Mouse (Mus musculus) midbrain, postnatal 0 days (tissue): ENCODE data around the gene Olig1. TPM values are rescaled to one million over a fixed set of nuclear protein-coding genes. Genes with fewer than 3 reads are reported as not detected.

Experiments
- ATAC-seq: fragments of 200-750 bp; cut with Nextera tagmentation; 2 replicates; pipeline ENCODE4 v1.8.0; 2017; ENCODE audit warnings: moderate number of reproducible peaks, mild to moderate bottlenecking, moderate TSS enrichment, moderate library complexity; ENCODE audit not compliant: low FRiP score
- DNase-seq: peaks from one replicate; pipeline ENCODE4 v3.0.0-alpha.2; 2015; ENCODE audit warnings: low spot score
- H3K27ac ChIP-seq: fragments of 300-500 bp; sonication (generic); 2 replicates; pipeline ENCODE4 v1.5.1; 2014; ENCODE audit warnings: low read depth, mild to moderate bottlenecking, low read length, mixed read lengths
- H3K27me3 ChIP-seq: fragments of 300-500 bp; sonication (generic); 2 replicates; pipeline ENCODE4 v1.6.1; 2014; ENCODE audit warnings: low read length, control low read depth, mixed read lengths; ENCODE audit not compliant: insufficient read depth
- H3K36me3 ChIP-seq: fragments of 300-500 bp; sonication (generic); 2 replicates; pipeline ENCODE4 v1.6.1; 2014; ENCODE audit warnings: low read length, control low read depth, mixed read lengths; ENCODE audit not compliant: insufficient read depth
- H3K4me1 ChIP-seq: fragments of 300-500 bp; sonication (generic); 2 replicates; pipeline ENCODE4 v1.6.1; 2014; ENCODE audit warnings: mild to moderate bottlenecking, control low read depth, antibody characterized with exemption, low read length, mixed read lengths; ENCODE audit not compliant: insufficient read depth
- H3K4me2 ChIP-seq: fragments of 300-500 bp; sonication (generic); 2 replicates; pipeline ENCODE4 v1.6.1; 2014; ENCODE audit warnings: low read depth, mild to moderate bottlenecking, low read length, mixed read lengths; ENCODE audit not compliant: poor library complexity, severe bottlenecking
- H3K4me3 ChIP-seq: fragments of 300-500 bp; sonication (generic); 2 replicates; pipeline ENCODE4 v1.5.1; 2014; ENCODE audit warnings: low read depth, mild to moderate bottlenecking, low read length, moderate library complexity
- H3K9ac ChIP-seq: fragments of 300-500 bp; sonication (generic); replicated peaks from 2 replicates; pipeline ENCODE4 v1.6.1; 2014; ENCODE audit warnings: mild to moderate bottlenecking, low read length, moderate library complexity, mixed read lengths; ENCODE audit not compliant: poor library complexity, severe bottlenecking
- H3K9me3 ChIP-seq: fragments of 300-500 bp; sonication (generic); 2 replicates; pipeline ENCODE4 v1.6.1; 2016; ENCODE audit warnings: low read length, control low read depth
- CTCF ChIP-seq: IDR thresholded peaks from 2 replicates; pipeline ENCODE4 v1.5.1; 2016; ENCODE audit warnings: antibody characterized with exemption, mild to moderate bottlenecking
- WGBS: fragments of 180-500 bp; shearing (Covaris S2); extraction: QIAGEN DNeasy Blood & Tissue Kit; methylation state at CpG from one replicate; pipeline ENCODE4 v1.1.7; 2014; 5-methylcytosine and 5-hydroxymethylcytosine counted together
- polyA plus RNA-seq: library from polyadenylated mRNA; unstranded; fragments of >200 nt; fragmentation: Nextera tagmentation; extraction: Ambion mirVana; gene quantifications from 2 replicates; pipeline ENCODE4 v1.2.1, GENCODE M21; 2015
- total RNA-seq: library from RNA; depleted of rRNA; stranded (reverse); fragments of >200 nt; gene quantifications from 2 replicates; pipeline ENCODE4 v1.2.3, GENCODE M21; 2014

Gene Olig1
- total and polyA plus RNA-seq, 2 experiments from 2014 or later, result 167 to 196 TPM

DNA sequence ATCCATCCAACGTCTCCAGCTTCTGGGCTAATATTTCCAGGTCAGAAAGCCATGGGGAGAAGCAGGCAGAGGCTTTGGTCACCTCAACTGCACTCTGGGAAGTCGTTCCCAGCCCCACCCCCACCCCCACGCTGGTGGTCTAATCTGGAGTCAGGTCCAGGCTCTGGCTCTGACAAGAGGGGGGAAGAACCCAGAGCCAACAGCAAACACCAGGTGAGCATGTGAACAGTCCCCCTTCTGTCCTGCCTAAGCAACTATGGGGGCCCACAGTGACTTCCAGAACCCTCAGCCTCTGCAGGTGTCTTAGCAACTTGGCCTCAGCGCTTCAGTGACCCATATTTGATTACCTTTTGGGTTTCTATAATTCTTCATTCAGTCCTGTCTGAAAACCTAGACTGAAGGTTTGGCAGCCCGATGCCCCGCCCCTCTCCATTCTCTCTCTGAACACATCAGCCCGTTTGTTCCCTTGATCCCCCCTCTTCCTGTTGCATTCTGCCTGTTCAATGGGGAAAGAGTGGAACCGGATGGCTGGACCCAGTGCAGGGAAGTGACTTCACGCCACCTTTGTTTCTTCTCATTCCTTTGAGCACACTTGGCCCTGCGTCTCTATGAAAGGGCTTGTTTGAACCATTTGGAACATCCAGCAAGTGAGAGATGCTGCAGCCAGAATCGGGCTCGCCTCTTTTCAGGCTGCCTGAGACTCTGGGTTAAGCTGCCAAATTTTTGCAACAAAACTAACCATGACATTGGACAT, 6.9 kb upstream of the Olig1 start:
- DNase-seq, result peak; percentile 85
- Histone ChIP-seq H3K36me3 (no peaks in the 10 kb centered on the region), H3K9me3 (no peaks in the 10 kb centered on the region), H3K9ac (no peak overlapping the region), H3K27me3 (peaks cover 30% of the 10 kb centered on the region), H3K4me1 (no peaks in the 10 kb centered on the region), H3K4me3 (no peak overlapping the region), H3K27ac (no peak overlapping the region), H3K4me2 (no peak overlapping the region)
- peak; percentile 53 for ATAC-seq
- WGBS, result 24% methylated on average over 12 of the region's 12 CpGs
- no peak for TF ChIP-seq CTCF

DNA sequence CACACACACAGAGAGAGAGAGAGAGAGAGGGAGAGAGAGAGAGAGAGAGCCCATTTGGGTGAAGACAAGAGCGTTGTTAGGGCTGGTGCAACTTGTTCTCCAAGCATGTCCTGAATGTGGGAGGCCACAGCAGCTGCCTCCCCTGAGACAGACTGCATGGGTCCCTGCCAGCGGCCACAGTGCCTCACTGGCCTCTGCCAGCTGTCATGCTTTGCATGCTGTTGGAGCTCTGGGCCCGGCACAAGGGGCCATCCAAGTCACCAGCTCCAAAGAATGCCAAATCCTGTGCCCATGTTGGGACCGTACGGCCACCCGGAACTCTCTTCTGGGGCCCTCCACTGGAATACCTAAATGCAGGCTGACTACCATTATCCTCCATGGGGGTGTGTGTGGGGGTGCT, 3.6 kb upstream of the Olig1 start:
- Histone ChIP-seq H3K4me2 (no peak overlapping the region), H3K9ac (no peak overlapping the region), H3K27ac (no peak overlapping the region), H3K4me1 (peaks cover 4% of the 10 kb centered on the region; the same call in 1 of the 2 replicates), H3K9me3 (no peaks in the 10 kb centered on the region), H3K36me3 (no peaks in the 10 kb centered on the region), H3K27me3 (peaks cover 56% of the 10 kb centered on the region), H3K4me3 (no peak overlapping the region)
- 68% methylated on average over 6 of the region's 6 CpGs for WGBS
- ATAC-seq (peak; percentile 72), DNase-seq (peak; percentile 89)
- no peak for TF ChIP-seq CTCF

DNA sequence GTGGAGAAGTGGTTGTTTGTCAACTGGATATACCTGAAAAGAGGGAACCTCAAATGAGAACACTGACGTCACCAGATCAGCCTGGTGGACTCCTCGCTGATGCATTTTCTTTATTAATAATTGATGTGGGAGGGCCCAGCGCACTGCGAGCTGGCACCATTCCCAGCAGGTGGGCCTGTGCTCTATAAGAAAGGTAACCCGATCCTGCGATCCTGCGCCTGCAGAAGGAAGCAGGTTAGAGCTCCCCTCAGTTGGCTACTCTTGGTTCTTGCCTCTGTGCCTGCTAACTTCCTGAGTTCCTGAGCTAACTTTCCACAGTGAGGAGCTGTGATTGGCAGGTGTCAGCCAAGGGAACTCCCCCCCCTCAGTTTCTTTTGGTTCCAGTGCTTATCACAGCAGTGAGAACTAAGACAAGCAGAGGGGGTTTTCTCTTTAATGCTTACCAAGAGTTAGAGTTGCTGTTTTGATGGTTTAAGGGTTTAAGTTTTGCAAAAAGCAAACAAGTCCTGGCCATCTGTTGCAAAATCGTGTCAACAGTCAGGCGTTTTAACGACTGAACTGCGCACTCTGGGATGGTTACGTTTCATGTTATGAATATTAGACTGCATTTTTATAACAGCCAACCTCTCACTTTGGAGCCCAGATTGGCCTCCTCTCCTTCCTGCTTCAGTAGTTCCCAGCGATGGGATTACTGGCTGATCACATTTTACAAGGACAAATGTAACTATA, 684 bp upstream of the Olig1 start:
- no peak for TF ChIP-seq CTCF
- ATAC-seq (no peak), DNase-seq (no peak)
- Histone ChIP-seq H3K27me3 (peaks cover 71% of the 10 kb centered on the region), H3K9me3 (no peaks in the 10 kb centered on the region), H3K4me3 (peak overlapping the region; percentile 49), H3K9ac (no peak overlapping the region), H3K36me3 (no peaks in the 10 kb centered on the region), H3K4me2 (peak overlapping the region; percentile 86), H3K4me1 (peaks cover 4% of the 10 kb centered on the region; the same call in 1 of the 2 replicates), H3K27ac (no peak overlapping the region)
- WGBS, result 6% methylated on average over 13 of the region's 13 CpGs

DNA sequence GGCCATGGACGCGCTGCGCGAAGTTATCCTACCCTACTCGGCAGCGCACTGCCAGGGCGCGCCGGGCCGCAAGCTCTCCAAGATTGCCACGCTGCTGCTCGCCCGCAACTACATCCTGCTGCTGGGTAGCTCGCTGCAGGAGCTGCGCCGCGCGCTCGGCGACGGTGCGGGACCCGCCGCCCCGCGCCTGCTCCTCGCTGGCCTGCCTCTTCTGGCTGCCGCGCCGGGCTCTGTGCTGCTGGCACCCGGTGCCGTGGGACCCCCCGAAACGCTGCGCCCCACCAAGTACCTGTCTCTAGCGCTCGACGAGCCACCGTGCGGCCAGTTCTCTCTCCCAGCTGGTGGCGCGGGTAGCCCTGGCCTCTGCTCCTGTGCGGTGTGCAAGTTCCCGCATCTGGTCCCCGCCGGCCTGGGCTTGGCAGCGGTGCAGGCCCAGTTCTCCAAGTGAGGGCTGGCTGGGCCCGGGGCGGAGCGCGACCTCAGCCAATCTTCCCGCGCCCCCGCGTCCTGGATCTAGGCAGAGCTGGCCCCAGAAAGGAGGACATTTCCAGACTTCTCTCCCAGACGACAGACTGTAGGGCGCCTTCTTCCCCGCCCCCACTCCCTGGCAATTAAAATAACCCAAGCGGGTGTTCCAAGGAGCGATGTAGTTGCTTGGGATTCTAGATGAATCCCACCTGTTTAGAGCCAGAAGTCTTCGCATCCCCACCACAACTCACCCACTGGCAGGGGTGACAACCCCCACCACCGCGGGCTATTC, 820 bp downstream of the Olig1 start:
- Histone ChIP-seq H3K9ac (peak overlapping the region; percentile 42; the same call in 1 of the 2 replicates), H3K27ac (peak overlapping the region; percentile 67), H3K9me3 (no peaks in the 10 kb centered on the region), H3K4me1 (peaks cover 4% of the 10 kb centered on the region; the same call in 1 of the 2 replicates), H3K4me2 (peak overlapping the region; percentile 86), H3K27me3 (peaks cover 82% of the 10 kb centered on the region), H3K4me3 (peak overlapping the region; percentile 49), H3K36me3 (no peaks in the 10 kb centered on the region)
- TF ChIP-seq CTCF, result no peak
- DNase-seq, result peak; percentile 52
- under 1% methylated on average over 55 of the region's 63 CpGs for WGBS
- peak; percentile 24; the same call in 1 of the 2 replicates for ATAC-seq

DNA sequence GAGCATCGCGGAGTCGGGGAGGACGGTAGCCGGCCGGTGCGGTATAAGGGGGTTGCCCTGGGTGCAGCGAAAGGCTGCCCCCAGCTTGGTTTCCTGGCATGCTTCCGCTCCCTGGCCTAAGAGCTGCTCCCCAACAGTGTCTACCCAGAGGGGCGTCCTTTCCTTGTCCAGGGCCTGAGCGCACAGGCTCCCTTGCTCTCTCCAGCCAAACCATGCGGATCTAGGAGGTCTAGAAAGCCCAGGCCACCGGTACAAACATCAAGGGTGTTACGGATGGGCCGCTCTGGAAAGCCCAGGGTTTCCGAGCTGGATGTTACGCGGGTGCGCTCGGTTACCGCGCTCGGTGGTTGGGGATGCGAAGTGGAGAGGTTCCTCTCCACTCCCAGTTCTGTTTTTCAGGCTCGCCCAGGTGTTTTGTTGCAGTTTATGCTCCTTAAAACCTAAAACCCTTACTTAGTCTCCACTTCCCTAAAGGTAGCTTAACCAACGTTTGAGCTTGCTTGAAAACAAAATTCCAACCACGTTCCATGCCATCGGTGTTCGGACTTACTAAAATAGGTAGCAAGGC, 1.5 kb downstream of the Olig1 start:
- no peaks in the 10 kb centered on the region for H3K9me3 ChIP-seq
- H3K27me3 ChIP-seq, result peaks cover 87% of the 10 kb centered on the region
- 0 out of 2 replicates have a peak, but pooled peaks have one; percentile 24 for ATAC-seq
- peak overlapping the region; percentile 67 for H3K27ac ChIP-seq
- TF ChIP-seq CTCF, result no peak
- peak overlapping the region; percentile 49 for H3K4me3 ChIP-seq
- under 1% methylated on average over 29 of the region's 29 CpGs for WGBS
- H3K4me1 ChIP-seq, result peaks cover 4% of the 10 kb centered on the region; the same call in 1 of the 2 replicates
- H3K36me3 ChIP-seq, result no peaks in the 10 kb centered on the region
- DNase-seq, result no peak
- H3K9ac ChIP-seq, result peak overlapping the region; percentile 42; the same call in 1 of the 2 replicates
- peak overlapping the region; percentile 86 for H3K4me2 ChIP-seq
